Mouse (Mus musculus): ENCODE measurements around the gene Dhrs9. TPM values are rescaled to one million over a fixed set of nuclear protein-coding genes. Genes with fewer than 3 reads are reported as not detected.

Gene Dhrs9
- total and polyA plus RNA-seq, 3 experiments: not detected

DNA sequence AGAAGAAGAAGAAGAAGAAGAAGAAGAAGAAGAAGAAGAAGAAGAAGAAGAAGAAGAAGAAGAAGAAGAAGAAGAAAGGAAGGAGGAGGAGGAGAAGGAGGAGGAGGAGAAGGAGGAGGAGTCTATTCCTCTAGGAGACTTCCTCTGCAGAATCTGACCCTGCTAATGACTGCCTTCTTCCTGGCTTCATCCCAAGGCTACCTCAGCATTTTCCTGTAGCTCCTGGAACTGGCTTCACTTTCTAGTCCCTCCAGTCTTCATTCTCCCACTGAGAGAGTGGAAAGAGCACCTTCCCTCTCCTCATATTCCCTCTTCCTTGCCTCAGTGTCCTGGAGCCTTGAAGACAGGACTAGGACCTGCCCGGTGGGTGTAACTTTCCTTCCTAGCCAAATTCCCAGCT, 15.0 kb upstream of the Dhrs9 start:
- in situ Hi-C loops (cut with MboI; ENCODE audit: low pct_ligation_motif_present, low pct_unique_long_range_greater_than_20kb, low sequenced_read_pairs): no loop called here
- no peak for TF ChIP-seq USF2 (conservative IDR thresholded peaks at IDR 0.05; ENCODE audit: low read depth, low read length)
- no peak for TF ChIP-seq MYC (IDR thresholded peaks at IDR 0.05; ENCODE audit: low read depth, low read length)
- no peak for TF ChIP-seq MXI1 (IDR thresholded peaks at IDR 0.05; ENCODE audit: low read depth, low read length)
- TF ChIP-seq SIN3A (IDR thresholded peaks at IDR 0.05; ENCODE audit: low read length): no peak
- TF ChIP-seq IRF4 (IDR thresholded peaks at IDR 0.05; ENCODE audit: low read depth, low read length): no peak
- no peak for TF ChIP-seq JUN (IDR thresholded peaks at IDR 0.05; ENCODE audit: insufficient read depth, low read depth, low read length)
- TF ChIP-seq NRF1 (IDR thresholded peaks at IDR 0.05; ENCODE audit: low read depth, low read length): no peak
- TF ChIP-seq ZNF384 (IDR thresholded peaks at IDR 0.05; ENCODE audit: low read depth, low read length): no peak
- no peak for TF ChIP-seq EP300 (IDR thresholded peaks at IDR 0.05; ENCODE audit: low read length)
- TF ChIP-seq CHD2 (IDR thresholded peaks at IDR 0.05; ENCODE audit: low read length): no peak
- TF ChIP-seq POLR2AphosphoS2 (IDR thresholded peaks at IDR 0.05; ENCODE audit: low read depth, low read length): no peak
- TF ChIP-seq USF1 (IDR thresholded peaks at IDR 0.05; ENCODE audit: low read depth, low read length): no peak
- TF ChIP-seq GABPA (IDR thresholded peaks at IDR 0.05; ENCODE audit: insufficient replicate concordance, low read depth, low read length): no peak
- no peak for TF ChIP-seq TCF12 (IDR thresholded peaks at IDR 0.05; ENCODE audit: low read depth, low read length)
- TF ChIP-seq UBTF (IDR thresholded peaks at IDR 0.05; ENCODE audit: low read depth, low read length): no peak
- no peaks in the 10 kb centered on the region for H3K36me3 ChIP-seq (replicated peaks in 1 of 2; ENCODE audit: control insufficient read depth in 1 of 2, insufficient read depth in 1 of 2, low read length in 1 of 2)
- no peak overlapping the region for H3K4me3 ChIP-seq (replicated peaks in 1 of 3; ENCODE audit: low read depth in 2 of 3, low read length in 2 of 3, poor library complexity in 1 of 3)
- no peaks in the 10 kb centered on the region for H3K9me3 ChIP-seq (replicated peaks; ENCODE audit: low read length)
- H3K27me3 ChIP-seq (replicated peaks): no peaks in the 10 kb centered on the region
- H3K27ac ChIP-seq (ENCODE audit: insufficient read depth, low read depth): no peak overlapping the region
- H3K79me2 ChIP-seq (replicated peaks; ENCODE audit: control insufficient read depth, extremely low read depth, insufficient read depth, poor library complexity, severe bottlenecking): no peaks in the 10 kb centered on the region
- no peak for DNase-seq (ENCODE audit: extremely low read depth)
- dilution Hi-C loops (cut with MboI; ENCODE audit: extremely low pct_ligation_motif_present, extremely low pct_unique_long_range_greater_than_20kb, low sequenced_read_pairs): no loop called here
- H3K9ac ChIP-seq (ENCODE audit: insufficient read depth, low read depth): no peak overlapping the region
- H3K4me2 ChIP-seq (ENCODE audit: insufficient read depth, low read depth, poor library complexity, severe bottlenecking): no peak overlapping the region
- H3K4me1 ChIP-seq (ENCODE audit: control insufficient read depth in 1 of 2, insufficient read depth in 2 of 2): no peaks in the 10 kb centered on the region

DNA sequence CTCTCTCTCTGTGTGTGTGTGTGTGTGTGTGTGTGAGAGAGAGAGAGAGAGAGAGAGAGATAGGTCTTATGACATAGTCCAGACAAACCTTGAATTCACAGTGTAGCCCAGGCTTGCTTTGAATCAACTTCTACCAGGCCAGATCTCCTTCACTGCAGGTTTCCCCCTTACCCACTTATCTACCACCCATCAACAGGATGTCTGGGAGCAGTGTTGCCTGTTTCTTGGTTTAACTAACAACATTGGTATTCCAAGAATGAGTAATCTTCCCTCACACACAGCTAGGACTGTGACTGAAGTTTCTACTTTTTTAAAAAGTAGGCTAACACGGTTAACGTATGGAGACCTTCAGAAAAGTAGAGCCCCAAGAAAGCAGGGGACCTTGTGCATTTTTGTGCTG, 3.5 kb upstream of the Dhrs9 start:
- H3K4me2 ChIP-seq (ENCODE audit: insufficient read depth, low read depth, poor library complexity, severe bottlenecking): no peak overlapping the region
- H3K4me3 ChIP-seq (replicated peaks in 1 of 3; ENCODE audit: low read depth in 2 of 3, low read length in 2 of 3, poor library complexity in 1 of 3): no peak overlapping the region
- in situ Hi-C loops (cut with MboI; ENCODE audit: low pct_ligation_motif_present, low pct_unique_long_range_greater_than_20kb, low sequenced_read_pairs) (no loop called here), dilution Hi-C loops (cut with MboI; ENCODE audit: extremely low pct_ligation_motif_present, extremely low pct_unique_long_range_greater_than_20kb, low sequenced_read_pairs) (no loop called here)
- H3K27me3 ChIP-seq (replicated peaks): no peaks in the 10 kb centered on the region
- no peak overlapping the region for H3K27ac ChIP-seq (ENCODE audit: insufficient read depth, low read depth)
- no peak for DNase-seq (ENCODE audit: extremely low read depth)
- no peaks in the 10 kb centered on the region for H3K9me3 ChIP-seq (replicated peaks; ENCODE audit: low read length)
- H3K79me2 ChIP-seq (replicated peaks; ENCODE audit: control insufficient read depth, extremely low read depth, insufficient read depth, poor library complexity, severe bottlenecking): no peaks in the 10 kb centered on the region
- H3K9ac ChIP-seq (ENCODE audit: insufficient read depth, low read depth): no peak overlapping the region
- H3K36me3 ChIP-seq (replicated peaks in 1 of 2; ENCODE audit: control insufficient read depth in 1 of 2, insufficient read depth in 1 of 2, low read length in 1 of 2): no peaks in the 10 kb centered on the region
- H3K4me1 ChIP-seq (ENCODE audit: control insufficient read depth in 1 of 2, insufficient read depth in 2 of 2): peaks cover 8 to 22% of the 10 kb centered on the region in 2 experiments
- no peak for TF ChIP-seq RCOR1 (conservative IDR thresholded peaks at IDR 0.05; ENCODE audit: low read depth, low read length)

Data from CH12.LX (cell line).